Mouse (Mus musculus) C2C12 (cell line): ENCODE results near the gene Dek.

Experiments used
- CTCF ChIP-seq: IDR thresholded peaks from one replicate; pipeline ENCODE4 v1.5.1; 2011; ENCODE audit not compliant: control insufficient read depth, insufficient read depth, insufficient read length
- MAX ChIP-seq: IDR thresholded peaks from one replicate; pipeline ENCODE4 v1.6.1; 2011; ENCODE audit warnings: mild to moderate bottlenecking, control low read depth
- MYOD1 ChIP-seq: IDR thresholded peaks from one replicate; pipeline ENCODE4 v1.6.1; 2011; ENCODE audit warnings: low read depth; ENCODE audit not compliant: control insufficient read depth, insufficient read length
- MYOG ChIP-seq: IDR thresholded peaks from one replicate; pipeline ENCODE4 v1.6.1; 2011; ENCODE audit not compliant: control insufficient read depth, insufficient read length; ENCODE audit errors: extremely low read depth
- USF1 ChIP-seq: IDR thresholded peaks from one replicate; pipeline ENCODE4 v1.6.1; 2011; ENCODE audit warnings: low read depth, mild to moderate bottlenecking, control low read depth, moderate library complexity

DNA sequence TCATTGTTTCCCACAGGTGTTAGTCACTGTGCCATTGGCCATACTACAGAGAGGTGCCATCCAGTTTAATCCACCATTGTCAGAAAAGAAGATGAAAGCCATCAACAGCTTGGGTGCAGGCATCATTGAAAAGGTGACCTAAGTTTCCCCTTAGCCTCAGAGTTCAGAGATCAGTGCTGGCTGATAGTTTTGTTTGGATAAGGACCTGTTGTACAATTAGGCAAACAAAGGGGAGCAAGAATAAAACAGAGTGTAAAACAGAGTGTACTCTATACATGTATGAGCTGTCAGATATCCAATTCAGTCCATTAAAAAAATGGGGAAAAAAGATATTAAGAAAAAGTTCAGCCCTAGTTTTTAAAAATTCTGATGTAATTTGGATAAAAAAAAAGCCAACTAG is 28.6 kb downstream of the Dek start:
- TF ChIP-seq CTCF = no peak
- TF ChIP-seq MYOD1 = no peak
- no peak for TF ChIP-seq USF1
- TF ChIP-seq MAX = no peak
- no peak for TF ChIP-seq MYOG
